Mouse (Mus musculus): Measurements from ENCODE around the gene Telo2. TPM values are rescaled to one million over a fixed set of nuclear protein-coding genes. Genes with fewer than 3 reads are reported as not detected.

The Telo2 gene
- polyA plus RNA-seq, 3 experiments from 2014 or later = 13.5 to 33.6 (median 17.7) TPM

DNA sequence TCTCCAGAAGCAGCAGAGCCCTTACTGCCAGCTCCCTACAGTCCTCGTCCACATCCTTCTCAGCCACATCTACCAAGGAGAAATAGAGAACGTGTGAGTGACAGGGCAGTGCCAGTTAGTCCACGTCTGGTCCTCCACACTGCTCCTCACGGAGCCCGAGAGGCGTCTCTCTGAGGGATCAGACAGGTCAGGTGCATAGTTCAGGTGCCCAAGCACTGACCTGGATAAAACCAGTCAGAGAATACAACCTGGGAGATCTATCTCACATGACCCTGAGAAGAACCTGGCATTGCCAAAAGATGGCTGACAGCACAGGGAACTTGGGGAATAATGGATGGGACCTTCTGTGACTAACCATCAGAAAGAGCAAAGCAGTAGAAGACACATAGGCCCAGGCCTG, 15.7 kb downstream of the Telo2 start:
- ATAC-seq = no peak

DNA sequence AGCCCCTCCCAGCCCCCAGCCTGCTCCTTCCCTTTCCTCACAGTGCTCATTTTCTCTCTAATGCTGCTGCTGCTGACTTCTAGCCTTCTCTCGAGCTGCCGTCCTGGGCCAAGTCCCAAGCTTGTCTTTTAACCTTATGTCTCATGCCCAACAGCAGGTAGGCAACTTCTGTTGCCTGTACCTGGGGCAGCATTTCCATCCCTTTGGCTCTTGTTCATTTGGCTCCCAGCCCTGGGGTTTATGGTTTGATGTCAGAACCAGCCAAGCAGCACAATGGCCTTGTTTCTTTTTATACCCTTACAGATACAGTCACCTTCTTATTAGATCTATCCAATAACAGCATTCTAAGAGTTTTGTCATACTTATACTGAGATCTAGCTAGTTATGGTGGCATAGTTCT, 19.5 kb downstream of the Telo2 start:
- ATAC-seq = no peak

DNA sequence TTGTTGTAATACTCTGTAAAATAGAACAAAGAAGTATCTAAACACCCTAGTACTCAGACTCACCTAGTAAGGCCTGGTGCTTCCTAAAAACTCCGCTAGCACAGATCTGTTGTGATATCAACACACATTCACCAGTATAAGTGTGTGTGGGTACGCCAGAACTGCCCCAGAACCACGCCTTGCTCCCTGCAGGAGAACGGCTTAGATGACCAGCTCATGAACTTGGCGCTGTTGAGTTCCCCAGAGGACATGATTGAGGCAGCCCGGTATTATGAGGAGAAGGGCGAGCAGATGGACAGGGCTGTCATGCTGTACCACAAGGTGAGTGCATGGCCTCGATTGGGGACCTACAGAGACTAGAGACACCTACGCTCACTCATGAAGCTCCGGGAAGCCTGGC, 25.3 kb downstream of the Telo2 start:
- no peak for ATAC-seq

DNA sequence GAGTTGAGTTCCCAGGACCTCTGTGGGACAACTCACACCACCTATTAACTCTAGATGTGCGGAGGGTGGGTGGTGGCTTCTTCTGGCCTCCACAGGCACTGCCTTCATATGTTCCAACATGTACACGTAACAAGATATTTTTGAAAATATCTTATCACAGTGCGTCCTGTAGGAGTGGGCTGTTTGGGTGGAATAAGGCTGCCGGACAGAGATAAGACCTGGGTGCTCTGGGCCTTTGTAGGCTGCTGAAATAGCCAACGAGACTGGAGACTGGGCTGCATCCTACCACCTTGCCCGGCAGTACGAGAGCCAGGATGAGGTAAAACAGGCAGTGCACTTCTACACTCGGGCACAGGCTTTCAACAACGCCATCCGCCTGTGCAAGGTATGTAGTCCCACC, 26.6 kb downstream of the Telo2 start:
- ATAC-seq = no peak

DNA sequence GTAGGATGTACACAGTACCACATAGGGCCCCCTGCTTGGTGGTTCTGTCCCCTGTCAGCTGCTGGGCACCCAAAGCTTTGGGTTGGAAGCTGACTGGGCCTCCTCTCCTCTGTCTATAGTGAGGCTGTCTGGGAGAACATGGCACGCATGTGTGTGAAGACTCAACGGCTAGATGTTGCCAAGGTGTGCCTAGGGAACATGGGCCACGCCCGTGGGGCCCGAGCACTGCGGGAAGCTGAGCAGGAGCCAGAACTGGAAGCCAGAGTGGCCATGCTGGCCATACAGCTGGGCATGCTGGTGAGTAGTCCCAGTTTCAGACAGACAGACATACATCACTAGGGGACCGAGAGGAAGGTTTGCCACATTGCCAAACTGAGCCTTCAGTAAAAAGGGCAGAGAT, 29.0 kb downstream of the Telo2 start:
- ATAC-seq = no peak

DNA sequence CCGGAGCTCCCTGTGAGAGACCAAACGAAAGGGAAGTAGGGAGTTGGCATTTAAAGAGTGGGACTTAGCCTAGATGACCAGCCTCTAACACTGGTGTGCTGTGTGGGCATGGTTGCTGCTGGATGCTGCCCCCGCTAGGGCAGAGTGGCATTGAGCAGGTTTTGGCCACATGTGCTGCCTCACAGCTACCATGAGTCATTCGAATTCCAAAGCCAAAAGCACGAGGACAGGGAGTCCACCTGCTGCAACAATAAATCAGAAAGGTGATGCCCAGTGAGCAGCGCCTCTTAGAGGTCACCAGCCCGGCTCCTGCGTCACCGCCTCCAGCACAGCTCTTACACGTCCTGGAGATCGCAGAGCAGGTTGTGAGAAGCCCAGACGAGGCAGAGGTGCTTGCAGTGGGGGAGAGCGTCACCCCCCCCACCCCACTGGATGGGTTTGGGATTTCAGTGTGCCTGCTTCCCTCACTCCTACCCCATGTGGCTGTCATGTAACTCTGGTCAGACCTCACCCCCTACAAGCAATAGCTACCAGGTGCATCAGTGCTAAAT, 30.9 kb downstream of the Telo2 start:
- no peak for ATAC-seq

DNA sequence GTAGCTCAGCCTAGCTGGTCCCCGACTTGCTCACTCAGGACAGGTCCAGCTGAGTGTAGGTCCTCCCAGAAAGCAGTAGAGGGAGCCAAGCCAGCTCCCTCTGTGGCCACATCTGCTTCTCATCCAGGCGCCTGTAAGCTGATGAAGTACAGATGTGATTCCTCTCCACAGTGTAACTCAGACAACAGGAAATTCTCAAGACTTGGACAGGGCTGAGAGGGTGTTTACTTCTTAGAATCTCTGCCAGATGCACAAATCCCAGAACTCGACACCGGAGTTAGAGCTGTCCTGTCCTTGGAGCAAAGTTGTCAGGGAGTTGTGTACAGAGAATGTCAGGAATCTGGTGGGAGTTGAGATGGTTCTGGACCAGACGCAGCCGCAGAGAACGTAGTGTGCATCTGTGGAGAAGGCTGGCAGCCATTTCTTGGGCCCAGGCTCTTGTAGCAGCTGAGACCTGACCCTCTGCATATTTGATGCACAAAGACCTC, 32.3 kb downstream of the Telo2 start, which contains the start of gene Tmem204:
Gene Tmem204 (minus strand): TSS at position 148 of the 488 bp plus-strand sequence.
- no peak for ATAC-seq

DNA sequence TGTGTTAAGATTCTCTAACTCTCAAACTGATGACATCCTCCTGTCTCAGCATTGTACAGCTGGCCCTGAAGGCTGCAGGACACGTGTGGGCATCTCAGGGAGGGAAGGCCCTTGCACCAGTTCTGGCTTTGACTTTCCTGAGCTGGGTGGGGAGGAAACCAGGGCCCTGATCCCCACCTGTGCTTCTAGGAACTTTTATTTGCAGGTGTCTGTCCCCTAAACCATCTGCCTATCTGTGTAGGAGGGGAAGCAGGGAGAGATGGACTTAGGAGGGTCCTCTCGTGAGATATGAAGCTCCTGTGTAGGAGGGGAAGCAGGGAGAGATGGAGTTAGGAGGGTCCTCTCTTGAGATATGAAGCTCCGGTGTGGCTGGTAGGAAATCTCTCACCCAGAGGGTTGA, 32.9 kb downstream of the Telo2 start:
- no peak for ATAC-seq

DNA sequence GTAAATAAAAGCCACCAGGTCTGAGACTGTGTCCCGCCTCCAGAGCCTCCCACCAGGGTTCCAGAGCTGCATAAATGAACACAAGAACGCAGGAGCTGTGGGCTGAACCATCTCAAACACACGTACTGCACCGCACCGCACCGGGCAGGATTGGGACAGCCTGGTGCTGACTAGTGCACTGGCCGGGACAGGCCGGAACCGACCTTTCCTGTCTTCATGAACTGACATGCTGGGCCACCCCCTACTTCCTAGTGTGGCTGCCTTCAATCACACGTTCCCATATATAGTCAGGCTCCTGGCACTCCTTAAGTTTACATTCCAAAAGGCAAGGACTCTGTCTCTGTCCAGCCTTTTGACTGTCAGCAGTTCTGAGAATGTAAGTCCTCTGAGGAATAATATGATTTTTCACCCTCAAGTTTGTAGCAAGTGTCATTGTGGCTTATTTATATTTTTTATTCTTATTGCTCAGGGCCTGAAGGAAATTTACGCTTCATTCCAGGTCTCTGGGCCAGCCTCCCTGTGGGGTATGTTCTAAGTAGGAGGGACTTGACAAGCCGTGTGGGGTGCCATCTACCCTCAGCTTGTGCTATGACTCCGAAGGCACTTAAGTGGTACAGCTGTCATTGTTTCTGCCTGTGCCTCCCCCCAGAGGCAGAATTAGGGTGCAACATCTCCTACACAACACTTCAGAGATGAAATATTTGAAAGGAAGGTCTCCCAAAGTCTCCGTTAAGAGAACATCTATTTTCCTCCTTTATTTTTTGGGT, 33.5 kb downstream of the Telo2 start:
- no peak for ATAC-seq

DNA sequence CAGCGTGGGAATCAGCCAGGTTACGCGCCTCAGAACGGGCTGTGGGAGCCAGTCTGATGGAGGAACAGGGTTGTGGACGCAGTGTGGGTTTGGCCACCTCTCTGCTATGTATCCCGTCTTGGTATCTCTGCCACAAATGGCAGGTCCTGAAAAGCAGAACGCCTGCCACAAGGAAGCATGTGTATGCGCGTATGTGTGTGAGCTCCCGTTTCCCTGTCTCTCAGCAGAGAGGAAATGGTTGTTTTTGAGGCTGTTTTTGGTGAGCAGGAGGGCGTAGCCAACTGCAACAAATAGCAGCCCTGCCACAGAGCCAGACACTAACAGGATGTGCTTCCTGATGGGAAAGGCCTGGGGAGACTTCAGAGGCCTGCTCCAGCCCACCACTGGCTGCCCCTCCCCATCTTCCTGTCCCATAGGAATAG, 34.8 kb downstream of the Telo2 start:
- ATAC-seq = no peak

DNA sequence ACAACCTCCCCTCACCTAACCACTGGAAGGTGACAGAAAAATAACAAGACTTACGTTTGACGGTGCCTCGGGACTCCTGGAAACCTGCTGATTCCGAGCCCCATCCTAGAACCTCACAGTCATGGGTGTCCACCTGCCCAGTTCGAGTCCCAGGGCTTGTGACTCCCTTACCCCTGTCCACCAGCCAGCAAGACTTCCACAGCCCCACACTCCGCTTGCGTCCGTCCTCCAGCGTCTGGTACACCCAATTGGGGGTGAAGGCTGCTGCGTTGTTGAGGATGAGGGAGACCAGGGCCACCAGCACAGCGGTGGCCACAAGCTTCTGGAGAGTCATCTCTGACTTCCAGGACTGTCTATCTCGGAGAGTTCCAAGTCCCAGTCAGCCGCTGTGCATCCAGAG, 35.6 kb downstream of the Telo2 start:
- ATAC-seq = no peak

DNA sequence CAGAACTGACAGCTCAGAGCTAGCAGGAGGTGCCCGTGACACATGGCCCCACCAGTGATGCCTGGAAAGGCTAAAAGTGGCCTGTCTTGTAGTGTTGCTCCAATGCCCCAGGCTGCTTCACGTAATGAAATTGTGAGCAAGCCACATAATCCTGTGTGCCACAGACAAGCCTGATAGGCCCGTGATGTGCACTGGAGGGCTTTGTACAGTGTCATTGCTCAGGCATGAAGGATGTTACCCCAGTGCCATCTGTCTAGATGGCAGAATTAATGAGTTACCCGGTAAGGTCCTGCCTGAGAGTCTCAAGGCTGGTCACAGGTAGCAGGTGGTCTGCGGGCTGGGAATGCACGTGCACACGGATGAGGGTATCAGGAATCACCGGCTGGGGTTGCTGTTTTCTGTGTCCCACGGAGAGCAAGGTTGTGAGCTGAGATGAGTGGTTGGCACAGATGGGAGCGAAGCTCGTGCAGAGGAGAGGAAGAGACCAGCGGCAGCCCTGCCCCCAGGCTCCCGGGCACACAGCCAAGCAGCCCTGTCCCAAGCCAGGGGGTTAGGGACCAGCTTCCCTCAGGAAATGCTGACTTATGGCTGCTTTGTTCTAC, 37.9 kb downstream of the Telo2 start:
- ATAC-seq = no peak

DNA sequence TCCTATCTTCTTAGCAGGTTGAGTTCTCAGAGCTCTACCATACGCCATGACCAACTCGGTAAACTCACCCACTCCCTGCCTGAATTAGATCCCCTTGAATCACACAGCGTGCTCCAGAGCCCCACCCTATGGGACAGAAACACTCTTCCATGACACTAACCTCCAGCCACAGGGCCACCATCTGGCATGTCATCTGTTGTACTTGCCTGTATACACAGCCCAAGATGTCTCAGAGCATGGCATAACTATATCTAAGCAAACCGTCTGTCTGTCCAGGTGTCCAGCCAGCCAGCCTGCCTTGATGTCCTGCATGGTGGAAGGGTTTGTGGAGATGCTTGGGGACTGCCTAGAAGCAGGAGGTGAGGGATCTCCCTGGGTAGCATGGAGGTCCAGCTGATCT, 38.9 kb downstream of the Telo2 start:
- no peak for ATAC-seq

DNA sequence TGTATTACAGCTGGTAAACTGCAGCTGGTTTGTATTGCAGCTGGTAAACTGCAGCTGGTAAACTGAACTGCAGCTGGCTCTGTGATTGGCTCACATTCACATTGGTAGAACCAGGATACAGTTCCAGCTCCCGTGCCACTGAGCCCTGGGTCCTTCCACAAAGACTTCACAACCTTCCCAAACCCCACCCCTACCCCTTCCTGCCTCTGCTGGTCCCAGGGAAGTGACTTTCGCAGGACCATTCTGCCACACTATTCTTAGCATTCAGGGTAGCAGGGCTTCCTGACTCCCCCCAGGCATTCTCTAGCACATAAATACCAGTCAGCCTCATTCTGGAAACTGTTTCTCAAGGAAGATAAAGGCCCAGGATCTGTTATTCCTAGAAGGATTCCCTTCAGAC, 47.1 kb downstream of the Telo2 start:
- ATAC-seq = no peak

DNA sequence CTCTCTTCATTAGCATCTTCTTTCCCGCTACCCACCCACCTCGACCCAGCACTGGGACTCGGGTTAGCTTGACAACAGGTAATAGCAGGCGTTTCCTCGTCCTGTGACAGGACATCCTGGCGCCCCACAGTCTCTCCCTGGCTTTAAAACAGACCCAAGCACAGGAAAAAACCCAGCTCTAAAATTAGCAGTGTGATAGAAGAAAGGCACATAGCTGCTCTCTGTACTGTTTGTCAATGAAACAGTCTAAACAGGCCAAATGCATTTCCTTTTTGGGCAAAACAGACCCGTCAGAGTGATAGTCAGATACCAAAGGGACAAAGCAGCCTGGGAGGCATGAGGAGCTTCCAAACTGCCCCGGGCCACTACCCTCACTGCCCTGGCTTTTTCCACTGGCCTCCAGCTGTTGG, 48.3 kb downstream of the Telo2 start:
- no peak for ATAC-seq

DNA sequence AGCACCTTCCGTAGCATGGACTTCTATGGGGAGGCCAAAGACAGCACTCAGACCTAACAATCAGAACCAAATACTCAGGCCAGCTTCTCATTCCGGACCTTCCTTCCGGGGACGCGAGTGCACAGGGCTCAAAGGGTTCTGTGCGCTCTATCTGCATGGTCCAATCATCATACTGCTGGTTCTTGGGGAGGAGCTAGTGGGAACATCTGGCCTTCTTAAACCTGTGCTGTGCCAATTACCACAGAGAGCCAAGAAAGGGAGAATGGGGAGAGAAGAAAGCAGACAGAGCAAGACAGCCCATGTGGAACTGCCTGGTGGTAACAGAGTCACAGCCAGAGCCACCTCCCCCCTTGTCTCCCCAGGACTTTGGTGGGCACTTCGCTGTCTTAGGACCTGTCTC, 49.2 kb downstream of the Telo2 start:
- no peak for ATAC-seq

DNA sequence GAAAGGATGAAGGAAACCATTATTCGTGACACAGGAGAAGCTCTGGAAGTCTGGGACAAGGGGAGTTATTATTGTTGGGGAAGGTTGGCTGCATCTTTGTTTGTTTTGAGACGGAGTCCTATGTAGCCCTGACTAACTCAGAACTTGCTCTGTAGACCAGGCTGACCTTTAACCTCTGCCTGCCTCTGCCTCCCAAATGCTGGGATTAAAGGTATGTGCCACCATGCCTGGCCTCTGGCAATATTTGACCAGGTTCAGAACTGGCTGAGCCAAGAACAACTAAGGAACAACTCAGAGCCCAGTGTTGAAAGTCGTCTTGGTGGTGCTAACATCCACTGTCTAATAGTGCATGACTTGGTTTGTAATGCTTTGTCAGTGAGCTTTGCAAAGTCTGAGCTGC, 50.6 kb downstream of the Telo2 start:
- ATAC-seq = no peak

DNA sequence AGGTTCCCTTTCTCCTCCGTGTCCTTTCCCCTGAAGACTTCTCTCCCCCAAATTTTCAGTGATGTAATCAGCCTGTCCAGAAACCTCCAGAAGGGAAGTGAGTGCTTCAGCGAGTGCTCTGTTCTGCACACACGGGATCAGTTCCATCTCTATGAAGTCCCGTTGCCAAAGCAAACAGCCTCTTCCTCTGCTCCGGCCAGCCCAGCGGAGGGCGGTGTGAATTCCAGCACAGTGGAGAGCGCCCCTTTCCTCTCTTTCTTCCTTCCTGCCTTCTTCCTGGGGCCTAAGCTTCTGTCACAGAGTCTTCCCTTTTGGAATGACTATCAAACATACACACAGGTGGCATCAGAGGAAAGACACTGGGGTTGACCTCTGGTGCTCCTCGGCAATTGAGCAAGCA, 51.4 kb downstream of the Telo2 start:
- no peak for ATAC-seq

DNA sequence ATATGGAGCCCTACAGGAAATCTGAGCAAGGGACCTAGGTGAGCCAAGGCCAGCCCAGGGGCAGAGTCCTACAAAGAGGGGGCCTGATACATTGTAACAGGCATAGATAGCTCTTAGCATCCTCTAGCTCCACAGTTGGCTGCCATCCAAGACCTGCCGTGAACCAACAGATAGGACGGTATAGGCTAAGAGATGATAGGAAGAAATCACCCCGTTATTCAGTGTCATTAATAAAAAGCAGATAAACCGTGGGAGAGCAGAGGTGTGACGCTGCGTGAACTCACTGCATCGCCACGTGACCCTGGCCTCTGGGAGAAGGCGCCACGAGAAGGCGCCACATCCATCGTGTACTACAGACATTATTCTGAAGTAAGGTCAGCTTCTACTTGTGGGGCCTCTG, 51.9 kb downstream of the Telo2 start:
- no peak for ATAC-seq

DNA sequence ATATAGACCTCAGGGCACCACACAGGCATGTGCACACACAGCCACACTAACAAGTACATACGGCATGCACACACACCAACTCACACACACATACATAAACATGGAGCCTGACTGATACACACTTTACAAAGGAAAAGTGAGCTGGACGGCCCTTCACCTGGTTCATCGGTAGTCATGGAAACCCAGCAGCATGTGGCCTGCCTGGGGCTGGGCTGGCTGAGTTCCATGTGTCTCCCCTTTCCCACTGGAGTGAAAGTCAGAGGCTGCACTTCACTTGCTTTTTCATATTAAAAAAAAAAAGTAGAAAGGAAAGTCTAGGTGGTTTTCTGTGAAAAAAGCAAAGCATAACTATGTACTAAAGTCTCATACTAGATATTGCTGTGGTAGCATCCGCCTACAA, 52.5 kb downstream of the Telo2 start:
- no peak for ATAC-seq

DNA sequence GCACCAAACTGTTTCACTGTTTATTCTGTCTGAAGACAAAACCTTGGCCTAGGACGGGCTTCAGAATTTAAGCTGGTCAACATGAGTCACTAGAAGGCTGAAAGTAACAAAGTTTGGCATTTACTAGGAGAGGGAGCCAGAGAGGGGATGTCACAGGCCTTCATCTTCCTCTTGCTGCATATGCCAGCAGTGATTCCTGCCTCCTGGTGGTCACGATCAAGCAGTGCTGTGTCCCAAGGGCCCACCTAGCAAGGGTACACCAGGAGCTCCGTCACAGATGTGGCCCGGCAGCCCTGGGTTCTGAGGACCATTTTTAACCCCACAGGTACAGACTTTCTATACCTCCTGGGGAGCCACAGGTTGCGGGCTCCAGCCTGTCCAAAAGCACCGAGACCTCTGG, 58.7 kb downstream of the Telo2 start:
- ATAC-seq = no peak

DNA sequence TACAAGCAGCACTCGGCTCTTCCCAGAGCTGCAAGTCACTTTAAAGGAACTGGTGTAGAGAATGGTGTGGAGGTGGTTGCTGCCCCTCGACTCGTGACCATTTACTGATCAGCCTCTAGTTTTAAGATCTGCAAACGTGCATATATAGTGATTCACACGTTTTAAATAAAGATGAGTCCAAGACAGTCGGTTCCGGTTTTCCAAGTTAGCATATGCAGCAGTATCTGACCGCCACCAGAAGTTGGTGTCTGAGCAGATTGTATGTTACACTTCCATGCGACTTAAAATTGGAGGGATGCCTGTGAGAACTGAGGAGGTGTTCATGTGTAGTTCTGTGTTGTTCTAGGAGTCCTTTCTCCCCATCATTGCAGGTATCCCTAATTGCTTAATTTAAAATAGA, 62.5 kb downstream of the Telo2 start:
- no peak for ATAC-seq
